Mouse (Mus musculus) spleen, embryonic (tissue): ENCODE data around the gene Aldh6a1.

Experiments used
- CTCF ChIA-PET: fragments of 350-600 bp; sonication (Branson Sonifier 250); formaldehyde crosslinking; loops from one replicate; lab custom pipeline; 2022; lab: Charles Lee

The Aldh6a1 gene

DNA sequence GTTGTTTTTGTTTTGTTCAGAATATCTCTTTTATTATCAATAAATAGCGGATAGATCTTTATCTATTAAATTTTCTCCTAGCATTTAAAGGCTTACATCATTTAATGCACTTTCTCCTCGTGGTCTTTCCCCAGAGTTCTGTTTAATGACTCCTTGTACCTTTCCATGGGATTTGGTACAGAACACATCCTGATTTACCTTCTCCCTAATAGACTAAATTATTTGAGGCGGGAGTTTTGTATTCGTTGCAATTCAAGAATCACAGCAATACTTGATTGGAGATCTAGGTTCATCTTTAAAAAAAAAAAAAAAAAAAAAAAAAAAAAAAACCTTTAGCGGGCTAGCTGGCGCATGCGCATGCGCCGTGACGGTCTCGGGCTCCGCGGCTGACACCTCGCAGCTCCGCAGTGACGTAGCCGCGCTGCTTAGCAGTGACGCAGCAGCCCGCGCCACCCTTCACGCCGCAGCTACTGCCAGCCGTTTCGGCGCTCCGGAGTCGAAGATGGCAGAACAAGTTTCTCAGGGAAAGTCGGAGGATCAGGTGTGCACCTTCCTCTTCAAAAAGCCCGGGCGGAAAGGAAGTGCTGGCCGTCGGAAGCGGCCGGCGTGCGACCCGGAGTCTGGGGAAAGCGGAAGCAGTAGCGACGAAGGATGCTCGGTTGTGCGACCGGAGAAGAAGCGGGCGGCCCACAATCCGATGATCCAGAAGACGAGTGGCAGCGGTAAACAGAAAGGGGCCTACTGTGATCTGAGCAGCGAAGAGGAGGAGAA lies 33.8 kb downstream of the Aldh6a1 start, which contains the start of gene Rnf113a2:
Rnf113a2 (plus strand) TSS at position 363 of the 771 bp plus-strand sequence.
- CTCF ChIA-PET, result interaction anchor here (0.7 kb wide), 1 partner anchor 273 kb away, joined by 3 read pairs; no protein-coding TSS in a partner anchor

DNA sequence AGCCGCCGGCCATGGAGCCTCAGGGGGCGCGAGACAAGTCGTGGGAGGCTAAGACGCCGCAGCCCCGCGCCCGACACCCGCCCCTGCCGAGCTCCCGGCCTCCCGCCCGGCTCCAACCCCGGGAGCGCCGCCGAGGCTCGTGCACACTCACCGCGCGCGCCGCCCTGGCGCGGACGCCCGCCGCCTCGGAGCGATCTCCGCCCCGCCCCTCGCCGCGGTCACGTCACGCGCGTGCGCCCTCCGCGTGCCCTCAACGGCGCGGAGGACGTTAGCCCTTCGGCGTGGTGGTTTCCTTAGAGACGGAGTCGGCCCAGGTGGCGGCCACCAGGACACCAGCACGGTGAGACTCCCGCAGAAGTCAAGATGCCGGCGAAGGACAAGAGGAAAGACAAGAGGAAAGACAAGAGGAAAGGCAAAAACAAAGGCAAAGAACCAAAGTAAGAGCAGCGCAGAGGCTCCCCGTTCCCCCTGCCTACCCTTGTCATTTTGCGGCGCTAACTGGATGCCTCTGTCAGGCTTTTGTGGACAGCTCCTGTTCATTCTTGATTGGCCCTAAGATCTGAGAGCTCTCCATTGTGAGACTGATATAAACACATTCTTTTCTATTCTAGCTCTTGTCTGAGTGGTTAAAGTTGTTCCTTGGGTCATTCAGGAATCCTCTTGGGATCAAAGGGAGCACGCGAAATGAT lies 41.8 kb downstream of the Aldh6a1 start, which contains the start of the genes Entpd5 and Bbof1:
Entpd5 (minus strand) TSS at position 211 of the 689 bp plus-strand sequence.
Bbof1 (plus strand) TSS at position 253 of the 689 bp plus-strand sequence.
- CTCF ChIA-PET, result no interaction called here

- CTCF ChIA-PET, result no interaction called here
These were observed 42.7 kb downstream of the Aldh6a1 start for GRCm38 (mm10) chr12:84407874-84408818.

GRCm38 (mm10) chr12:84407259-84407658 lies 43.5 kb downstream of the Aldh6a1 start:
- CTCF ChIA-PET, result no interaction called here

DNA sequence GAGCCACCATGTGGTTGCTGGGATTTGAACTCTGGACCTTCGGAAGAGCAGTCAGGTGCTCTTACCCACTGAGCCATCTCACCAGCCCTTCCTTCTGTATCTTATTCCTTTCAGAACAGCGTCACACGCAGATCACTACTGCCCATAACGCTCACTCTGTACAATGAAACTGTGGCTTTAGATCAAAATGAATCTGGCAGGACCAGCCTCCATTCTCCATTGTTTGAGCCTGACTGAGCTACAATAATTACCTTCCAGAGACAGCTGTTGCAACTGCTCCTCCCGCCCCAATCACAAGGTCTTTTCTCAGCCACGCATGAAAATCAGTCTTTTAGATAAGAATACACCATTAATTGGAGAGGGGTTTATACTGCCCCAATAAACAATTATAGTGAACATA lies 46.3 kb downstream of the Aldh6a1 start:
- CTCF ChIA-PET, result interaction anchor here (0.6 kb wide), 1 partner anchor 153 kb away, joined by 7 read pairs; no protein-coding TSS in a partner anchor

- CTCF ChIA-PET, result no interaction called here
These were observed 47.9 kb downstream of the Aldh6a1 start for GRCm38 (mm10) chr12:84402923-84403322.

DNA sequence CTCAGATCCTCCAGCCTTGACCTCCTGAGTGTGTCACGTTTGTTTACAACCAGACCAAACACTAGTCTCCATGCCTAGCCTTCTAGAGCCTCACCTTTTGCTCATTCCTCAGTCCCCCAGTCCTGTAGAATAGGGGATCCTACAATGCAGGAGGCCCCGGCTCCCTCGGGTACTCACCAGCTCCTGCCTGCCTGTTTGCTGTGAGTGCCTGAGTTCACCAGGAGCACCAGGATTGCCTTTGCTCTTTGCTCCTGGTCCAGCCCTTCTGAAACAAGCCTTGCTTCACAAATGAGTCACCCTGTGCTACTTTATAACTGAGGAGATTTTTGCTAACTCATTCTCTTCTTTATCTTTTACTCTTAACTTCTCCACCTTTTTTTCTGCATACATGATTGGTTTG lies 50.2 kb downstream of the Aldh6a1 start:
- CTCF ChIA-PET, result no interaction called here

DNA sequence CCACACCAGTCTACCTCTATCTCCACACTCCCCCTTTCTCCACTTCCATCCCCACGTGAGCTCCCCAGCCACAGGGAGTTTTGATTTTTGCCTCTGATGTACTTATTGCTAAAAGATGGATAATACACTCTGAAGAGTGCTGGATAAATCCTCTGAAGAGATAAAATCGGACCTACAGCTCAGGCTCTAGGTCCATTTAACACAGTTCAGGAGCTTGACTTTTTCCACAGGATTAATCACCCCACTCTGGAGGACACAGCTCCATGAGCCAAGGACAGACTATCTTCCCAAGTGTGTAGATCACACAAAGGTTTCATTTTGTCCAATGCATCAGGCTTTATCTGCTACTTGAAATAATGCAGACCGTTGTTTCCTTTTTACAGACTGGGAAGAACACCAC lies 50.7 kb downstream of the Aldh6a1 start:
- CTCF ChIA-PET, result no interaction called here

DNA sequence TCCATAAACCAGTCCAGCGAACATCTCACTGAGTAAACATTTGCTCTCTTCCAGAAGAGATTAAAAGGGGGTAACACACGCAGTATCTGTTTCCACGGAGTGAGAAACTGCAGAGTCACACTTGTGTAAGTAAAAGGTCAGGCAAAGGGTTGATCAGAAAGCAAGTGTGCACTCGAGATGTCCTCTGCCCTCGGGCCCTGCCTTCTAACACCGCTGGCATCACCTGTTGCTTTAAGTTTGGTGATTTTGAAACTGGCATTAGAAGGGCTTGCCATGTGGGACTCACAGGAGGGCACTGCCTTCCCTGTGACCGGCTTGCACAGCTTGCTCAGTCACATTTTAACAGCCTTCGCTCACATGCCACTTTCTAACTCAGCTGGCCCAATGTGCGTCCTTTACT lies 51.1 kb downstream of the Aldh6a1 start:
- CTCF ChIA-PET, result no interaction called here

DNA sequence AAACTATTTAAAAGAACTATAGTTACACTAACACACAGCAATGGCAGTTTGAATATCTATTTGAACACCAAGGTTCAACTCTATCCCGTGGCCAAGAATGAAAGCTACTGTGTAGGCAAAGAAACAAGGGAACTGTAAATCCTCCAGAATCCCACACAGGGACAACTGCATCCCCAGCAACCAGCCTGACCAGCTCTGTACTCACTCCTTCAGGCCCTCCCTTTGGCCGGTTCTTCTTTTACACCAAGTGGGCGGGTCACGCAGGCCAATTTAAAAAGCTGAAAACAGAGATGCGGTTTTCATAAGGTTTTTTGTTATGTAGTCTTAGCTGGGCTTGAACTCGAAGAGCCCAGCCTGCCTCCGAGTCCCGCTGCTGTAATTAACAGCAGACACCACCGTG lies 51.7 kb downstream of the Aldh6a1 start:
- CTCF ChIA-PET, result no interaction called here

DNA sequence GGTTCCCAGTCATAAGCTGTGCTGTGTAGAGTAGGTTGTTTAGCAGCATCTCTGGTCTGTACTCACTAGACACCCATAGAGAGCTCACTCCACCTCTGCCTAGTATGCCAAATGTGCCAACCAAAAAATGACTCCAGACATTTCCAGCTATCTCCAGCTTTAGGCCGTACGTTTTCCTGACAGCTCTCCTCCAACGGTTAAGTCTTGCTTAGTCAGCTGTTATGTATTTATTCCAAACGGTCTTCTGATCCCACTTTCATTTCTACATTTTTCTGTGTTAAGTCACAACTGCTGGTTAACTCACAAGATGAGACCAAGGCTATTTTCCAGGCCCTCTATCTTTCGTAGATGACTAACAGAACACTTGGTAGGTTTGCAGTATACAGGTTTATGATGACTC lies 52.2 kb downstream of the Aldh6a1 start:
- CTCF ChIA-PET, result interaction anchor here (0.6 kb wide), 1 partner anchor 15 kb away, joined by 4 read pairs; no protein-coding TSS in a partner anchor

DNA sequence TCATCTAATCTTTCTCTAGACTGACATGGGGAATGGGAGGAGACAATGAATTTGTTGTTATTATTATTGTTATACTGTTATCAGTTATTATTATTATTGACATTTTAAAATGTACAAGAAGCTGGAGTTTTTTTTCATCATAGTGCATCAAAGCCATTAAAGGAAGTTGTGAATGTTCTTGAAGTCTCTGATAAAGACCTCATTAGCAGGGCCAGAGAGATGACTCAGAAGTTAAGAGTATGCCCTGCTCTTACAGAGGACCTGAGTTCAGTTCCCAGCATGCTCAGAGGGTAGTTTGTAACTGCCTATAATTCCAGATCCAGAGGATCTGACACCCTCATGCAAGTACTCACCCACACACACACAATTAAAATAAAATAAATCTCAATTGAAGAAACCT lies 53.1 kb downstream of the Aldh6a1 start:
- CTCF ChIA-PET, result no interaction called here

DNA sequence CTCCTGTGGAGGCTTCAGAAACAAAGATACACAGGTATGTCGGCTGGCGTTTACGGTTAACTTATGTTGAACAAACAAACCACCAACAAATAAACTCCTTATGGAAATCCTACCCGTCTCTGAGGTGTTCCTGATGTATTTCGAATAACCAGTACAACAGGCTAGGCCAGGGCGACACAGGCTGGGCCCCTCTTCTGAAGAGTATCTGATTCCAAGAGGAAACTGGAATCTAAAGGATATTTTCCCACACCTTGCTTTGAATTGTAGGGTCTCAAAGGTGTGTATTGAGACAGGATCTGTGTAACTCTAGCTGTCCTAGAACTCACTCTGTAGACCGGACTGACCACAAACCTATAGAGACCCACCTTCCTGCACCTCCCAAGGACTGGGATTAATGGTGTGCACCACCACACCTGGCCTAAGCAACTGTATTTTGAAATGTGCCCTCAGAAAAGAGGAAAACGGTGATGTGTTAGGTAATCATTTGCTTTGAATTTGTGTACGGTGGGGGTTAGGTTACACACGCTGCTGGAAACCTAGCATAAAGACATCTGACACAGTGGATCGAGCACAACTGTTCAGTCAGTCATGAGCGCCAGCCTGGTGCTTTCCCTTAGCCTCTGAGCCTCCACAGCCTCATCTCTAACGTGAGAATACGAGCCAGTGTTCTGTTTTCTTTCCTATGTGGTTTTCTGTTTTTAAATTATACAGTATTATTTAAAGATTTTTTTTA lies 53.7 kb downstream of the Aldh6a1 start:
- CTCF ChIA-PET, result no interaction called here

DNA sequence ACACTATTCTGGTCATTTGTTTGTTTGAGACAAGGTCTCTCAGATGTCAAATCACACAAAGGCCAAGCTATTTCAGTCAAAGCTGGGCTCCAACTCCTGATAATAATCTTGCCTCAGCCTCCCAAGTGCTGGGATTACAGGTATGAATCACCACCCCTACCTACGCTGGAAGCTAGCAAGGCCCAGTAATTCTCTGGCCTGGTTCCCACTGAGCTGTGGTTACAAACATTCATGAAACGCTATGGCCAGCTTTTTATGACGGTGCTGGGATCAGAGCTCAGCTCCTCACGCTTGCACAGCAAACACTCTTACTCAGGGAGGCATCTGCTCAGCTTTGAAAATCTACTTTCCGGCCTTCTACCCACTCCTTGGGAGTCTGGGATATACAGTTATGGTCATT lies 57.0 kb downstream of the Aldh6a1 start:
- CTCF ChIA-PET, result no interaction called here

DNA sequence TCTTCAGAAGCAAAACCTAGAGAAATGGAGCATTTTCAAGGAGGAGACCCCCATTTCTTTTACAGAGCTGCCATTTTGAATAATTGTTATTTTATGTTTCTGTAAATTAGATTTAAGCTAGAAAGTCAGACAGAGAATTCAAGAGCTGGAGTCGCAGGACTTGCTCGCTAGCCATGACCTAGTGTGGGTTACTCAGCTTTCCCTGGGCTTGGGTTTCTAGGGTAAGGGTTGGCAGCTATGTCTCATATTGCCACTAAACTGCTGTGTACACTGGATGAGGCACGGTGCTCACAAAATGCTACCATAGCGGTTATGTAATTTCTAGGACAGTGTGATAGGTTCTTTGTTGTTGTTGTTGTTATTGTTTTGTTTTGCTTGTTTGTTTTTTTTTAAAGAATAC lies 58.1 kb downstream of the Aldh6a1 start:
- CTCF ChIA-PET, result no interaction called here

DNA sequence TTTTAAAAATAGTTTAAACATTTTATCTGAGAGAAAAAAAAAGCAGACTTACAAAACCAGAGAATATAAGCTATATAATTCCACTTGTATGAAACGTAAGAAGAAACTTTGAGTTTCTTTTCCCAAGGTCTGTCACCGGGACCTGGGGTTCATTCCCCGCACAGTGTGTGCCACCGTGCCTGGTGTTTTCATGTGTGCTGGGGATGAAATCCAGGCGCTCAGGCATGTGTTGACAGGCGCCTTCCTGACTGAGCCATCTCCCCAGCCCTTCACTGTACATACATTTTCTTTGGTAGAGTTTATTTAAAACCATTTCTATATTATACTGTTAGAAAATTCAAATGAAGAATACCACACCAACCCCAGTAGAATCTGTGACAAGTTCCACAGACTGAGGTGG lies 60.5 kb downstream of the Aldh6a1 start:
- CTCF ChIA-PET, result no interaction called here

DNA sequence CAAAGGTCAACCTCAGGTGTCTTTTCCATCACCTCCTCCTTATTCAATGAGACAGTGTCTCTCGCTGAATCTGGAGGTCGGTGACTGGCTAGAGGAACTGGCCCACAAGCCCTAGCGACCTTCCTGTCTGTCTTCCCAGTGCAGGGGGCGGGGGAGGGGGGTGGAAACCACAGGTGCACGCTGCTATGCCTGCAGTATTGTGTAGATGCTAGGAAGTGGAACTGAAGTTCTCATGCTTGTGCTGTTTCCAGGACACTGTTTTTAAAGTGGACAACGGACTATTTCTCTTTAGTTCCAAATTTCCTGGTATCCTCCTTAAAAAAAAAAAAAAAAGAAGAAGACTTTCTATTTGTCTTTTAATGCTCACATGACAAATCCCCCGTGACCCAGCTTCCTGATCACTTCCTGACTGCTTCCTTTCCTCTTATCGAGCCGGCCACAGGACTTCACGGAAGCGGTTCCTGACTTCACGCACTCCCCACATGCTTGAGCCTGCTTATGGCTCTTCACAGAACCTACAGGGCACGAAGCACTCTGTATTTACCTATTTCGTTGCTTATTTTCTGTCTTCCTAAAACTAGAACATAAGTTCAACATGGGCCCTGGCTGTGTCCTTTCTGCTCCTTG lies 61.9 kb downstream of the Aldh6a1 start:
- CTCF ChIA-PET, result no interaction called here

DNA sequence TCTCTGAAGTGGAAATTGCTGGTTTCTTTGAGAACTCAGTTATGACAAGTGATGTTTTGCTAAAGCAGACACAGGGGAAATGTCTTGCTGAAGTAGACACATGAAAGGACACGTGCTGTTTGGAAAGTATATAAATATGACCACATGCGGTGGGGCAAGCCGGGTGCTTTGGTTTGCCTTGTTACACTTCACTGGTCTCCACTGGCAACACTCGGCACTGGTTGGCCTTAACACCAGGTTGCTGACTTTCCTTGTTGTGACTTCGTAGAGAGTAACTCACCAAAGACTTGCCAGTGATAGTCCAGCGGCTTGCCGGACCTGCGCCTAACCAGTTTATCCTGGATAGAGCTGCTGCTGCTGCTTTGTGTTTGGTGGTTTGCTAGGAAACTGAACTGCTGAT lies 62.7 kb downstream of the Aldh6a1 start:
- CTCF ChIA-PET, result no interaction called here

GRCm38 (mm10) chr12:84385408-84385807 lies 65.4 kb downstream of the Aldh6a1 start:
- CTCF ChIA-PET, result no interaction called here

GRCm38 (mm10) chr12:84384644-84385081 lies 66.1 kb downstream of the Aldh6a1 start:
- CTCF ChIA-PET, result no interaction called here
